Mouse (Mus musculus): ENCODE measurements around the gene Exosc2.

- no peak for TF ChIP-seq CTCF (IDR thresholded peaks at IDR 0.05; ENCODE audit: low read depth, low read length)
- TF ChIP-seq POLR2AphosphoS5 (IDR thresholded peaks at IDR 0.05; ENCODE audit: insufficient replicate concordance, low read depth, low read length), result no peak
These were observed 15.5 kb upstream of the Exosc2 start for GRCm38 (mm10) chr2:31654854-31655559.

Measured in G1E (cell line).